Mouse (Mus musculus) midbrain, embryonic 16.5 days (tissue): ENCODE measurements around the gene Haus5. TPM values are rescaled to one million over a fixed set of nuclear protein-coding genes. Genes with fewer than 3 reads are reported as not detected.

Source experiments
- ATAC-seq: fragments of 200-750 bp; cut with Nextera tagmentation; 2 replicates; pipeline ENCODE4 v1.8.0; 2017; ENCODE audit warnings: moderate TSS enrichment
- H3K27ac ChIP-seq: fragments of 300-500 bp; sonication (generic); 2 replicates; pipeline ENCODE4 v1.5.1; 2014; ENCODE audit warnings: mild to moderate bottlenecking, low read length, mixed read lengths
- H3K27me3 ChIP-seq: fragments of 300-500 bp; sonication (generic); 2 replicates; pipeline ENCODE4 v1.6.1; 2014; ENCODE audit warnings: low read depth, low read length, mixed read lengths; ENCODE audit not compliant: control insufficient read depth, insufficient read depth
- H3K36me3 ChIP-seq: fragments of 300-500 bp; sonication (generic); 2 replicates; pipeline ENCODE4 v1.6.1; 2014; ENCODE audit warnings: mild to moderate bottlenecking, low read length, moderate library complexity, mixed read lengths; ENCODE audit not compliant: control insufficient read depth, insufficient read depth
- H3K4me1 ChIP-seq: fragments of 300-500 bp; sonication (generic); 2 replicates; pipeline ENCODE4 v1.6.1; 2014; ENCODE audit warnings: mild to moderate bottlenecking, low read length, mixed read lengths; ENCODE audit not compliant: control insufficient read depth, insufficient read depth
- H3K4me2 ChIP-seq: fragments of 300-500 bp; sonication (generic); 2 replicates; pipeline ENCODE4 v1.6.1; 2014; ENCODE audit warnings: mild to moderate bottlenecking, low read length, mixed read lengths
- H3K4me3 ChIP-seq: fragments of 300-500 bp; sonication (generic); 2 replicates; pipeline ENCODE4 v1.5.1; 2014; ENCODE audit warnings: low read depth, mild to moderate bottlenecking, low read length, moderate library complexity, mixed read lengths
- H3K9ac ChIP-seq: fragments of 300-500 bp; sonication (generic); 2 replicates; pipeline ENCODE4 v1.6.1; 2014; ENCODE audit warnings: low read depth, low read length, mixed read lengths
- H3K9me3 ChIP-seq: fragments of 300-500 bp; sonication (generic); replicated peaks from 2 replicates; pipeline ENCODE4 v1.6.1; 2014; ENCODE audit warnings: mild to moderate bottlenecking, low read length, mixed read lengths; ENCODE audit not compliant: control insufficient read depth, poor library complexity, severe bottlenecking
- WGBS: fragments of 180-500 bp; shearing (Covaris S2); extraction: QIAGEN DNeasy Blood & Tissue Kit; methylation state at CpG from one replicate; pipeline ENCODE4 v1.1.7; 2014; 5-methylcytosine and 5-hydroxymethylcytosine counted together
- polyA plus RNA-seq: library from polyadenylated mRNA; unstranded; fragments of >200 nt; fragmentation: Nextera tagmentation; extraction: Ambion mirVana; gene quantifications from 2 replicates; pipeline ENCODE4 v1.2.1, GENCODE M21; 2015

Haus5 gene
- 24.4 and 26.9 TPM in 2 replicates for polyA plus RNA-seq

DNA sequence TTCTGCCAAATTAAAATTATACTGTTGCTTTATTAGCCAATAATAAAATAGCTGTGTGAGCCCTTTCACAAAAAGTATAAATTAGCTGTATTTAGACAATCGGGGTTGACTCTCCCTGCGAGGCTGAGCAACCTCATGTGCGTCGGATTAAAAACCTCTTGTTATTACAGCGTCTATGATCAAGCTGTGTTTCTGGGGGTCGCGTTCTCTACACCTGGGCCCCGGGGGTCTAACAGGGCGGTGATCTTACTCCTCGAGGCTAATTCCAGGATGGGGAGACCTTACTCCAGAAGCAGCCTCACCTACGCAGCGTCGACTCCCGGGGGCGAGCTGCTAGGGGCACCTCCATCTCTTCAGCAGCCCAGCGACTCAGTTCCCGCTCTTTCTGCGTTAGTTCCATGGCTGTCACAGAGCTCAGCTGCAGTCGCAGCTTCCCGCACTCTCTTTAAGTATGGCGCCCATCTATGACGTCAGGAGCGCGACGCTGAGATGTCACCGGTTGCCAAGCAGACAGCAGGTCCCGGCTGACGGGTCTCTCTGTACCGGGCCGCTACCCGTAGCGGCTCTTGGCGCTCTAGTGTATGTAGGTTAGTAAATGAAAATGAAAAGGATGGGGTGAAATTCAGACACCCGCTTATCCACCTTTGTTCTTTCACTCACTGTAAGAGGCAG, at the start of gene Haus5:
Gene Haus5 (minus strand): TSS at position 466 of the 672 bp plus-strand sequence.
- H3K4me1 ChIP-seq, result peaks cover 9% of the 10 kb centered on the region
- WGBS, result under 1% methylated on average over 34 of the region's 34 CpGs

DNA sequence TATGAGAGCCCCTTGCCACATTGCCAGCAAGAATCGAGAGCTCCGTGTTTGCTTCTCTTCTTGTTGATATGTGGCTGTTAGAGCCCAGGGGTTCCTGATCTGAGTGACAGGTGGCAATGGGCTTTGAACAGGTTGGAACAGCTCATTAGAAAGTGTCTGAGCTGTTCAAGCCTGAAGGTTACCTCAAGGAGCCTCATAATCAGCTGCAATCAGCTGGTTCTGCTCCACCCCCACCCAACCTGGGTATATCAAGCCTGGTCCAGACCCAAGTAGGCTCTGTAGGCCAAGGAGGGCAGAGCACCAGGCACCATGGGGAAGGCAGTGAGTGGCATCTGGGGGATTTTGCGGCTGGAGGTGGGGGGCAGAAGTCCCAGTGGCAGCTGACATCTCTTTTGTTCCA, 47.1 kb upstream of the Haus5 start, which contains the start of gene Atp4a:
Gene Atp4a (plus strand): TSS at position 268 of the 400 bp plus-strand sequence.
- Histone ChIP-seq H3K4me3 (no peak within 1 kb of the TSS), H3K27ac (no peak within 1 kb of the TSS), H3K36me3 (no peaks in the 10 kb centered on the region), H3K9ac (no peak within 1 kb of the TSS), H3K9me3 (no peaks in the 10 kb centered on the region), H3K4me2 (no peak within 1 kb of the TSS), H3K27me3 (peaks cover 19% of the 10 kb centered on the region), H3K4me1 (no peaks in the 10 kb centered on the region)
- 86% methylated on average over 3 of the region's 3 CpGs for WGBS
- no peak for ATAC-seq

More for the DNA sequence above, at the start of gene Haus5:
- Histone ChIP-seq H3K4me3 (peak within 1 kb of the TSS; percentile 62), H3K27me3 (peaks cover 2% of the 10 kb centered on the region), H3K36me3 (peaks cover 4% of the 10 kb centered on the region; the same call in 1 of the 2 replicates), H3K9me3 (no peaks in the 10 kb centered on the region), H3K27ac (peak within 1 kb of the TSS; percentile 87), H3K9ac (peak within 1 kb of the TSS; percentile 73), H3K4me2 (peak within 1 kb of the TSS; percentile 90)
- peak; percentile 98 for ATAC-seq

DNA sequence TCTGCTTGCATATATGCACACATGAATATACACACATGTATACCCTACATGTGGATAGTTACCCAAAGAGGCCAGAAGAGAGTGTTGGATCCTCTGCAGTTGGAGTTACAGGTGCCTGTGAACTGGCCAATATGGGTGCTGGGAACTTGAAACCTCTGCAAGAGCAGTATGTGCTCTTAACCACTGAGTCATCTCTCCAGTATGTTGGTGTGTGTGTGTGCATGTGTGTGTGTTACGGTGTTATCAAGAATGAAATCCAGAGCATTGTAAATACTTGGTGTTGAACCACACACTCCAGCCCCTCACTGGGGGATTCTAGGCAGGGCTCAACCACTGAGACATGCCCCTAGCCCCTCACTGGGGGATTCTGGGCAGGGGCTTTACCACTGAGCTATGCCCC, 42.6 kb upstream of the Haus5 start:
- no peaks in the 10 kb centered on the region for H3K36me3 ChIP-seq
- H3K4me3 ChIP-seq, result no peak overlapping the region
- no peaks in the 10 kb centered on the region for H3K9me3 ChIP-seq
- no peaks in the 10 kb centered on the region for H3K4me1 ChIP-seq
- H3K4me2 ChIP-seq, result no peak overlapping the region
- H3K27me3 ChIP-seq, result no peaks in the 10 kb centered on the region
- no peak overlapping the region for H3K27ac ChIP-seq
- ATAC-seq, result no peak
- 100% methylated on average over 1 of the region's 1 CpGs for WGBS
- no peak overlapping the region for H3K9ac ChIP-seq

DNA sequence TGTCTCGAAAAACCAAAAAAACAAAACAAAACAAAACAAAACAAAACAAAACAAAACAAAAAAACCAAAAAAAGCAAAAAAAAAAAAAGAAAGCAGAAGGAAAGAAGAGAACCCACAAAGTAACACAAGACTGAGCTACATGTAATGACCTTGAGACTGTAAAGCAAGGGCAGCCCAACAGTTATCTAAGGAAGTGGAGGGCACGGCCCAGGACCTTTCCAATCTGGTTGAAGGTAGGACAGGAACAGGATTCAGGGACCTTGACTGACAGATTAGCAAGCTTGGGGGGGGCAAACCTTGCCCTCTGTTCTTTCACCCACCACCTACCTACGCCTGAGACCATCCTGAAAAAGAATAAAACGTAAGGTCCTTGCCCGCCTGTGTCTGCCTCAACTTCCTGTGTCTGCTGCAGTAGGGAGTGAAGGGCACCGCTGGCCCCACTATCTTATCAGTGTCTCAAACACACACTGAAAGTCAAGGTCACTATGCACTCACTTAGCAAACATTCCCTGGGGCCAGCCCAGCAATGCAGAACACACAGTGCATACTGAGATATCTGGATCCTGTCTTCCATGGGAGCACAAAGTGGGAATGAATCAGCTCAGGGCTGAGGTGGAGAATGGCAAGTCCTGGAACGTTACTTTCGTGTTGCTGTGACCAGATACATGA, 41.6 kb upstream of the Haus5 start:
- Histone ChIP-seq H3K36me3 (no peaks in the 10 kb centered on the region), H3K9ac (no peak overlapping the region), H3K27ac (no peak overlapping the region), H3K4me1 (no peaks in the 10 kb centered on the region), H3K9me3 (no peaks in the 10 kb centered on the region), H3K4me3 (no peak overlapping the region), H3K4me2 (no peak overlapping the region), H3K27me3 (no peaks in the 10 kb centered on the region)
- no peak for ATAC-seq
- 75% methylated on average over 8 of the region's 8 CpGs for WGBS

DNA sequence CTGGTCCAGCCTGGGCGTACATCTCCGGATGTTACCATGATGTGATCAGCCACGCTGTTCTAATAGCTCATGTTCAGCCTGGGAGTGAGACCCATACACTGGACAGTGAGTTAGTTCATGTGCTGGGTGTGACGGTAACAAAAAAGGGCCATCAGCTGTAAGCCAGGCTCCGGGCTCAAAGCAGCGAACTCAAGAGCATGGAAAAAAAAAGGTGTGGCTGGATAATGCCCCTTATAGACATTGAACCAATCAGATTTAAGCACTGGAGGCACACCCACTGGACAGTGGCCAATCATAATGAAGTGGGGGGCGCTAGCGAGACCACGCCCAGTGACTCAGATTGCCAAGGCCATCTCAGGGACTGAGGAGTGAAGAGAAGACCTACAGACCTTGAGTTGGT, 33.8 kb upstream of the Haus5 start, which contains the start of gene 2200002J24Rik:
Gene 2200002J24Rik (plus strand): TSS at position 338 of the 400 bp plus-strand sequence.
- no peak within 1 kb of the TSS for H3K4me3 ChIP-seq
- no peak within 1 kb of the TSS for H3K9ac ChIP-seq
- no peaks in the 10 kb centered on the region for H3K4me1 ChIP-seq
- H3K9me3 ChIP-seq, result no peaks in the 10 kb centered on the region
- no peaks in the 10 kb centered on the region for H3K36me3 ChIP-seq
- no peak for ATAC-seq
- no peaks in the 10 kb centered on the region for H3K27me3 ChIP-seq
- no peak within 1 kb of the TSS for H3K27ac ChIP-seq
- H3K4me2 ChIP-seq, result no peak within 1 kb of the TSS
- WGBS, result 36% methylated on average over 9 of the region's 9 CpGs

DNA sequence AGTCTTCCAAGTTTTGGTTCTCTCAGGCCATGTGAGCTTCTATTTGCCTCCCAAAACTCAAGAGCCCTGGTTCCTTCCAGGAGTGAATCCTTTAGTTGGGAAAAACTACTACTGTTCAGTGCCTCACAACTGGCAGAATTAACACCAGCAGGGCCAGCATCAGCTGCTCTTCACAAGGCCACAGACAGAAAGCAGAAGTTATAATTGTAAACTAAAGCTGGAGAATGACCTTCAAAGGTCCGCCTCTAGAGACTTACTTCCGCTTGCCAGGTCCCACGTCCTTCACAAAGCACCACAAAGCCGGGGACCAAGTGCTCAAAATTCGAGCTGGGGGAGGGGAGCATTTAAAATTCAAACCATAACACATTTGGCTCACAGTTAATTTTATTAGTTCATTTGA, 33.3 kb upstream of the Haus5 start:
- H3K36me3 ChIP-seq, result no peaks in the 10 kb centered on the region
- H3K27ac ChIP-seq, result no peak overlapping the region
- H3K4me1 ChIP-seq, result no peaks in the 10 kb centered on the region
- H3K9me3 ChIP-seq, result no peaks in the 10 kb centered on the region
- no peaks in the 10 kb centered on the region for H3K27me3 ChIP-seq
- H3K4me3 ChIP-seq, result no peak overlapping the region
- no peak overlapping the region for H3K9ac ChIP-seq
- no peak overlapping the region for H3K4me2 ChIP-seq
- WGBS, result 68% methylated on average over 5 of the region's 5 CpGs
- ATAC-seq, result no peak

DNA sequence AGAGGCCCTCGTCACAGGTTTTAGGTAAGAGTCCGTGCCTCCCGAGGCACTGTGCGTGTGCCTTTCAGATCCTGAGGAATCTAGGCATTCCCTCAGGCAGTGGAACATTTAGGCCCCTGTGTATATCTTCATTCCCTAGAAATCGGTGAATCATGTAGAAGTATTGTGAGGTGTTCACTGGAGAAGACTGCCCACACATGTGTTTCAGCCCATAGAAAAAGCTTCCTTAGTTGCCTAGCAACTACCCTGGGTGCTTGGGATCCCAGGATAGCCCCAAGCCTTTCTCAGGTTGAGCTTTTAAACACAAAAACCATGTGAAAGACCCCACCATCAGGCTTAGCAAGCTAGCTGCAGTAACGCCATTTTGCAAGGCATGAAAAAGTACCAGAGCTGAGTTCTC, 23.5 kb upstream of the Haus5 start:
- Histone ChIP-seq H3K9ac (no peak overlapping the region), H3K27ac (no peak overlapping the region), H3K9me3 (no peaks in the 10 kb centered on the region), H3K27me3 (peaks cover 22% of the 10 kb centered on the region), H3K36me3 (no peaks in the 10 kb centered on the region), H3K4me1 (no peaks in the 10 kb centered on the region), H3K4me3 (no peak overlapping the region), H3K4me2 (no peak overlapping the region)
- ATAC-seq, result no peak
- 67% methylated on average over 6 of the region's 6 CpGs for WGBS

DNA sequence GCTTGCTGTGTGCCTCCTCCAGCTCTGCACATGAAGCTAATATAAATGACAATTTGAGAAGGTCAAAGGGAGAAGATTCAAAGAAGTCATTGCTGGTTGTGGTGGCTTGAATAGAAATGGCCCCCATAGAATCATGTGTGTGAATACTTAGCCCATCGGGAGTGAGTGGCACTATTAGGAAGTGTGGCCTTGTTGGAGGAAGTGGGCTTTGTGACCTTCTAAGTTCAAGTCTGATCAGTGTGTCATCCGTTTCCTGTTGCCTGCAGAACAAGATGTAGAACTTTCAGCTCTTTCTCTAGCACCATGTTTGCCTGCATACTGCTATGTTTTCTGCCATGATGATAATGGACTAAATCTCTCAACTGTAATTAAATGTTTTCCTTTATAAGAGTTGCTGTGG, 18.6 kb upstream of the Haus5 start:
- ATAC-seq, result no peak
- no peak overlapping the region for H3K4me2 ChIP-seq

DNA sequence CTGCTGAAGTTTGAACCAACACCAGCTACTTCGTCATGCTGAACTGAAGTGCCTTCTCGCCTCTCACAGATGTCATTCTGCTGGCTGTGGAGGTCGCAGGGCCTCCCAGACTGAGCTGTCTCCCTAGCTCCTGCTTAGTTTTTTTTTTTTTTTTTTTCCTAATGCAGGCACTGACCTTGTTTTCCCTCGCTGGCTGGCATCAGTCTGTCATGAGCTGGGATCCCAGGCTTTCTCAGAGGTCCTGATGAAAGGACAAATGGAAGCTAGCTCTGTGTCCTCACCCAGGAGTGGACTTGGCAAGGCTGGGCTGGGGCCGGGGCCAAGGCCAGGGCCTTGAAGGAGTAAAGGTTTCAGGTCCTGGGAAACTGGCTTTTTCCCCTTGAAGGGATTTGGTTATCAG, 17.1 kb upstream of the Haus5 start:
- Histone ChIP-seq H3K36me3 (no peaks in the 10 kb centered on the region), H3K4me3 (no peak overlapping the region), H3K27ac (no peak overlapping the region), H3K27me3 (0 out of 2 replicates have a peak, but pooled peaks cover 8% of the 10 kb centered on the region), H3K9ac (no peak overlapping the region), H3K4me1 (no peaks in the 10 kb centered on the region), H3K9me3 (no peaks in the 10 kb centered on the region), H3K4me2 (no peak overlapping the region)
- no peak for ATAC-seq
- 67% methylated on average over 5 of the region's 5 CpGs for WGBS

More for the DNA sequence above, 18.6 kb upstream of the Haus5 start:
- Histone ChIP-seq H3K9me3 (no peaks in the 10 kb centered on the region), H3K9ac (no peak overlapping the region), H3K4me3 (no peak overlapping the region), H3K4me1 (no peaks in the 10 kb centered on the region), H3K36me3 (no peaks in the 10 kb centered on the region), H3K27me3 (peaks cover 22% of the 10 kb centered on the region), H3K27ac (no peak overlapping the region)
- WGBS, result 84% methylated on average over 2 of the region's 2 CpGs
